In genomic region chr4:120317541-120317940, GRCm38 (mm10) we compare ENCODE assay signal across 29 mouse cellular contexts. TPM values are rescaled to one million over a fixed set of nuclear protein-coding genes. Genes with fewer than 3 reads are reported as not detected.
DNase-seq lines count a peak whose midpoint lies in the region; ATAC-seq and TF ChIP-seq lines count a peak whose summit lies in the region.
"Had no signal": no experiment of that assay in that cellular context is flagged by ENCODE, and none has a peak within 500 bp of the region (broad histone marks: within the 10 kb centered on the region; RNA-seq: fewer than 3 reads in every experiment).

No protein-coding gene starts in this region.

- peaks cover 27% of the 10 kb centered on the region for H3K27me3 ChIP-seq in heart, embryonic 10.5 days (ENCODE audit: insufficient read depth, poor library complexity, severe bottlenecking)
- H3K27me3 ChIP-seq in ES-Bruce4 (ENCODE audit: control insufficient read depth, insufficient read depth, low read length, poor library complexity, severe bottlenecking): no peaks in the 10 kb centered on the region
- H3K27me3 ChIP-seq in limb, embryonic 10.5 days (ENCODE audit: low read depth, poor library complexity, severe bottlenecking): peaks cover 9% of the 10 kb centered on the region; the same call in 1 of the 2 replicates
- H3K27me3 ChIP-seq in liver, embryonic 12.5 days (replicated peaks): peaks cover 12% of the 10 kb centered on the region
- H3K27me3 ChIP-seq: forebrain, embryonic 15.5 days; hindbrain, embryonic 13.5 days had no signal

- peak; percentile 22 for DNase-seq in heart, embryonic 10.5 days (ENCODE audit: low spot score)
- DNase-seq in heart, adult 9 months (ENCODE audit: low spot score in 2 of 2): no peak
- peak; percentile 11 for DNase-seq in 416B (ENCODE audit: low read depth)
- DNase-seq in R1 (ENCODE audit: low read depth, low spot score): peak; percentile 56
- no peak for DNase-seq in limb, embryonic 10.5 days (ENCODE audit: low spot score)
- DNase-seq in left cerebral cortex, postnatal 10 days (ENCODE audit: extremely low spot score in 1 of 2, low spot score in 2 of 2): no peak
- DNase-seq: adrenal gland, adult 2 months; adrenal gland, postnatal 14 days; cerebellum, adult 11-12 months; cerebellum, adult 8-10 months; cerebellum, postnatal 10 days; gastrocnemius, postnatal 36 days; heart, adult 2 months; heart, postnatal 10 days; heart, postnatal 36 days; kidney, adult 18-20 months had no signal

- no peaks in the 10 kb centered on the region for H3K4me1 ChIP-seq in heart, embryonic 10.5 days
- H3K4me1 ChIP-seq in ES-Bruce4 (ENCODE audit: control insufficient read depth, insufficient read depth, low read length): no peaks in the 10 kb centered on the region
- no peaks in the 10 kb centered on the region for H3K4me1 ChIP-seq in limb, embryonic 10.5 days
- no peaks in the 10 kb centered on the region for H3K4me1 ChIP-seq in liver, embryonic 12.5 days
- H3K4me1 ChIP-seq: forebrain, embryonic 10.5 days; heart, embryonic 15.5 days; hindbrain, embryonic 10.5 days; hindbrain, embryonic 13.5 days had no signal

- H3K4me2 ChIP-seq in liver, embryonic 12.5 days: no peak overlapping the region
- H3K4me2 ChIP-seq: forebrain, embryonic 15.5 days; heart, embryonic 12.5 days; heart, embryonic 15.5 days; hindbrain, embryonic 13.5 days had no signal

- no peak for ATAC-seq in liver, embryonic 12.5 days
- ATAC-seq: CD4-positive, CD25-positive, alpha-beta regulatory T cell, adult 4 months; forebrain, embryonic 15.5 days; hindbrain, postnatal 0 days; inflammation-experienced regulatory T-cells, adult 6 months; intestine, embryonic 16.5 days had no signal

- H3K9ac ChIP-seq in ES-Bruce4 (ENCODE audit: low read depth, poor library complexity, severe bottlenecking): no peak overlapping the region
- no peak overlapping the region for H3K9ac ChIP-seq in liver, embryonic 12.5 days
- H3K9ac ChIP-seq: forebrain, embryonic 15.5 days; heart, embryonic 12.5 days; heart, embryonic 15.5 days; hindbrain, embryonic 13.5 days had no signal

- H3K4me3 ChIP-seq in heart, embryonic 10.5 days: no peak overlapping the region
- no peak overlapping the region for H3K4me3 ChIP-seq in ES-Bruce4 (ENCODE audit: low read depth, low read length)
- H3K4me3 ChIP-seq in limb, embryonic 10.5 days: no peak overlapping the region
- no peak overlapping the region for H3K4me3 ChIP-seq in liver, embryonic 12.5 days
- H3K4me3 ChIP-seq: forebrain, embryonic 10.5 days; forebrain, embryonic 15.5 days; heart, adult 2 months; heart, embryonic 12.5 days; heart, embryonic 15.5 days; hindbrain, embryonic 10.5 days; hindbrain, embryonic 13.5 days had no signal

- H3K27ac ChIP-seq in heart, embryonic 10.5 days: no peak overlapping the region
- no peak overlapping the region for H3K27ac ChIP-seq in ES-Bruce4 (ENCODE audit: insufficient read depth, low read length)
- no peak overlapping the region for H3K27ac ChIP-seq in limb, embryonic 10.5 days
- H3K27ac ChIP-seq in liver, embryonic 12.5 days: no peak overlapping the region
- H3K27ac ChIP-seq: forebrain, embryonic 10.5 days; forebrain, embryonic 15.5 days; heart, adult 2 months; heart, embryonic 15.5 days; hindbrain, embryonic 10.5 days; hindbrain, embryonic 13.5 days; hindbrain, postnatal 0 days had no signal

- TF ChIP-seq EP300 in ES-Bruce4 (IDR thresholded peaks at IDR 0.05; ENCODE audit: insufficient read depth, low read depth, low read length): no peak

- no peaks in the 10 kb centered on the region for H3K36me3 ChIP-seq in heart, embryonic 10.5 days
- no peaks in the 10 kb centered on the region for H3K36me3 ChIP-seq in ES-Bruce4 (ENCODE audit: control insufficient read depth, insufficient read depth, low read length, poor library complexity, severe bottlenecking)
- H3K36me3 ChIP-seq in limb, embryonic 10.5 days: no peaks in the 10 kb centered on the region
- no peaks in the 10 kb centered on the region for H3K36me3 ChIP-seq in liver, embryonic 12.5 days
- H3K36me3 ChIP-seq: forebrain, embryonic 10.5 days; forebrain, embryonic 15.5 days; heart, embryonic 12.5 days; heart, embryonic 15.5 days; hindbrain, embryonic 10.5 days; hindbrain, embryonic 13.5 days had no signal

- H3K9me3 ChIP-seq in heart, embryonic 10.5 days: no peaks in the 10 kb centered on the region
- no peaks in the 10 kb centered on the region for H3K9me3 ChIP-seq in ES-Bruce4 (replicated peaks; ENCODE audit: control insufficient read depth, insufficient read depth, low read length, poor library complexity, severe bottlenecking)
- no peaks in the 10 kb centered on the region for H3K9me3 ChIP-seq in limb, embryonic 10.5 days (replicated peaks)
- H3K9me3 ChIP-seq in liver, embryonic 12.5 days (replicated peaks): no peaks in the 10 kb centered on the region
- H3K9me3 ChIP-seq: forebrain, embryonic 10.5 days; forebrain, embryonic 15.5 days; heart, embryonic 12.5 days; heart, embryonic 15.5 days; hindbrain, embryonic 10.5 days; hindbrain, embryonic 13.5 days had no signal

- no peak for TF ChIP-seq POLR2A in ES-Bruce4 (IDR thresholded peaks at IDR 0.05; ENCODE audit: insufficient read depth, low read length)

- peak; percentile 1 for TF ChIP-seq CTCF in ES-Bruce4 (IDR thresholded peaks at IDR 0.05; ENCODE audit: low read depth, low read length)

- intact Hi-C loops in left cerebral cortex, postnatal 10 days (cut with DNase I): no loop called here

- WGBS in heart, embryonic 10.5 days: 56% methylated on average over 2 of the region's 2 CpGs
- 66% methylated on average over 2 of the region's 2 CpGs for WGBS in limb, embryonic 10.5 days
- 29% methylated on average over 2 of the region's 2 CpGs for WGBS in liver, embryonic 12.5 days (ENCODE audit: insufficient replicate concordance)

RNA-seq across cellular contexts. Expression of gene Foxo6, which starts 30.4 kb away (rescaled TPM):
- 0.07 and 0.20 TPM in 2 replicates for polyA plus RNA-seq in heart, embryonic 10.5 days (2016; fragmentation: Nextera tagmentation; extraction: Ambion mirVana)
- 0.61 and 1.0 TPM in 2 replicates for polyA plus RNA-seq in ES-Bruce4 (2011; ENCODE audit: insufficient read depth, insufficient read length, low read depth, missing spikeins)
- polyA plus RNA-seq in limb, embryonic 10.5 days (2016; fragmentation: Nextera tagmentation; extraction: Ambion mirVana): not detected in 2 replicates
- polyA plus RNA-seq in liver, embryonic 12.5 days (2016; fragmentation: Nextera tagmentation; extraction: Ambion mirVana): not detected in 2 replicates
- 10 to 100 TPM; 27.6 to 28.4 TPM for total RNA-seq in left cerebral cortex, postnatal 10 days (2021)
- total RNA-seq: granulocyte monocyte progenitor cell, adult 5-6 weeks had no signal
- polyA plus RNA-seq: CD4-positive, CD25-positive, alpha-beta regulatory T cell, adult 4 months; inflammation-experienced regulatory T-cells, adult 6 months had no signal

Comparison
In these comparisons a context has a peak if more than half of its experiments do, and no peak if none do; other contexts are left out.
1. DNase-seq: peak in heart, embryonic 10.5 days (single experiment), 416B (single experiment) and R1 (single experiment); none in heart, adult 9 months (0 of 2), limb, embryonic 10.5 days (single experiment) and left cerebral cortex, postnatal 10 days (0 of 2).